Mouse (Mus musculus) heart, embryonic 14.5 days (tissue): ENCODE measurements at regions not wholly inside any gene's neighbourhood (a gene's known extent, or its start where the extent isn't known, plus 50 kb on each side); places are given as distances from the start of the nearest gene placed in this dataset.

Source experiments
- ATAC-seq: fragments of 200-750 bp; cut with Nextera tagmentation; 2 replicates; pipeline ENCODE4 v1.8.0; 2017; ENCODE audit warnings: low read depth, moderate TSS enrichment; ENCODE audit not compliant: insufficient number of reproducible peaks, insufficient read depth, low FRiP score
- H3K27ac ChIP-seq, 2 experiments: fragments of 200-500 bp in 1 of 2; fragments of 300-500 bp in 1 of 2; sonication (generic) in 1 of 2; replicated peaks in 1 of 2; 2 replicates each; pipeline ENCODE4 v1.5.1; 2012 to 2014; ENCODE audit warnings: low read depth in 2 of 2, low read length in 2 of 2, control low read depth in 1 of 2, mild to moderate bottlenecking in 1 of 2, mixed read lengths in 1 of 2; ENCODE audit not compliant: control insufficient read depth in 1 of 2, insufficient read depth in 1 of 2
- H3K27me3 ChIP-seq: fragments of 300-500 bp; sonication (generic); 2 replicates; pipeline ENCODE4 v1.6.1; 2014; ENCODE audit warnings: mild to moderate bottlenecking, low read length, control low read depth; ENCODE audit not compliant: control insufficient read depth, insufficient read depth
- H3K36me3 ChIP-seq: fragments of 300-500 bp; sonication (generic); 2 replicates; pipeline ENCODE4 v1.6.1; 2014; ENCODE audit warnings: mild to moderate bottlenecking, control low read depth, low read length, mixed read lengths; ENCODE audit not compliant: control insufficient read depth, insufficient read depth
- H3K4me1 ChIP-seq, 2 experiments: fragments of 200-500 bp in 1 of 2; fragments of 300-500 bp in 1 of 2; sonication (generic) in 1 of 2; 2 replicates each; pipeline ENCODE4 v1.6.1; 2012 to 2014; ENCODE audit warnings: low read length in 2 of 2, control low read depth in 1 of 2, mixed read lengths in 1 of 2; ENCODE audit not compliant: control insufficient read depth in 2 of 2, insufficient read depth in 2 of 2
- H3K4me2 ChIP-seq: fragments of 300-500 bp; sonication (generic); 2 replicates; pipeline ENCODE4 v1.6.1; 2014; ENCODE audit warnings: mild to moderate bottlenecking, low read length
- H3K4me3 ChIP-seq, 2 experiments: fragments of 200-500 bp in 1 of 2; fragments of 300-500 bp in 1 of 2; sonication (generic) in 1 of 2; 2 replicates each; pipeline ENCODE4 v1.5.1; 2012 to 2014; ENCODE audit warnings: low read length in 2 of 2, mild to moderate bottlenecking in 2 of 2, control low read depth in 1 of 2, low read depth in 1 of 2, moderate library complexity in 1 of 2; ENCODE audit not compliant: control insufficient read depth in 1 of 2, insufficient read depth in 1 of 2
- H3K9ac ChIP-seq: fragments of 300-500 bp; sonication (generic); 2 replicates; pipeline ENCODE4 v1.6.1; 2014; ENCODE audit warnings: mild to moderate bottlenecking, low read length
- H3K9me3 ChIP-seq: fragments of 300-500 bp; sonication (generic); 2 replicates; pipeline ENCODE4 v1.6.1; 2016; ENCODE audit warnings: low read length, control low read depth; ENCODE audit not compliant: control insufficient read depth
- WGBS: fragments of 180-500 bp; shearing (Covaris S2); extraction: QIAGEN DNeasy Blood & Tissue Kit; methylation state at CpG from one replicate; pipeline ENCODE4 v1.1.7; 2014; 5-methylcytosine and 5-hydroxymethylcytosine counted together

DNA sequence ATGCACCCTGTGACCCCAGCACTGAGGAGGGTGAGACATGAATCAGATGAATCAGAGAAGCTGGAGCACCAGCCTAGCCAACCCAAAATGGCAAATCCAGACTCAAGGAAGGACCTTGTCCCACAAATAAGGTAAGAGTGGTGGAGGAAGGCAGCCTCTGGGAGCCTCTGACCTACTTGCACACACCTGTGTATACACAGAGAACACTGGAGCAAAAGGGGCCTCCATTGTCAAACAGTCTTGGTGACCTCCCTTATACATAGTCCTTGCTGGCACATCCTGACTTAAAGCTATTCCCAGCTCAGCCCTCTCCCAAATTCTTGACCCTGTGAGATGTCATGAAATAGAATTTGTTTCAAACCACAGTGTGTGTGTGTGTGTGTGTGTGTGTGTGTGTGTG lies 57.1 kb downstream of the Inhbb start:
- ATAC-seq: no peak
- Histone ChIP-seq H3K27ac (no peak overlapping the region), H3K4me3 (no peak overlapping the region), H3K36me3 (no peaks in the 10 kb centered on the region), H3K9me3 (peaks cover 5% of the 10 kb centered on the region; the same call in 1 of the 2 replicates), H3K27me3 (no peaks in the 10 kb centered on the region), H3K4me2 (no peak overlapping the region), H3K4me1 (no peaks in the 10 kb centered on the region), H3K9ac (no peak overlapping the region)

DNA sequence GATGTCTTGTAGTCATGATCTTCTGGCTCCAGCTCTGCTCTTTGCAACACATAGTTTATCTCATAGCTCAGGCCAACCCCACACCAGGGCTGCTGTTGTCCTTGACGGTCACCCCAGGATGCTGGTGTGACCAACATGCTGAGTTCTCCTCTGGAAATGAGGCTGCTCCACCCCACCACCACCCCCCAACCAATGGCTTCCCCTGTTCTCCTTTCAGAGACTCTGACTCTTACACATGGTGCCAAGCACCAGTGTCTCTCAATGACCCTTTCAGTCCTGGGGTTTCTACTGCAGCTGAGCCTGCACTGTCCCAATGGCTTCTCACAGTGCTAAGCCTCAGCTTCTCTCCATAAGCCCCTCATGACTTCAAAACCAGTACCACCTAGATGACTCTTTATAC lies 64.0 kb downstream of the Inhbb start:
- Histone ChIP-seq H3K9ac (no peak overlapping the region), H3K4me2 (no peak overlapping the region), H3K27me3 (no peaks in the 10 kb centered on the region), H3K27ac (no peak overlapping the region), H3K9me3 (peaks cover 5% of the 10 kb centered on the region; the same call in 1 of the 2 replicates), H3K36me3 (no peaks in the 10 kb centered on the region), H3K4me1 (no peaks in the 10 kb centered on the region), H3K4me3 (no peak overlapping the region)
- WGBS: 68% methylated on average over 1 of the region's 1 CpGs
- ATAC-seq: no peak

DNA sequence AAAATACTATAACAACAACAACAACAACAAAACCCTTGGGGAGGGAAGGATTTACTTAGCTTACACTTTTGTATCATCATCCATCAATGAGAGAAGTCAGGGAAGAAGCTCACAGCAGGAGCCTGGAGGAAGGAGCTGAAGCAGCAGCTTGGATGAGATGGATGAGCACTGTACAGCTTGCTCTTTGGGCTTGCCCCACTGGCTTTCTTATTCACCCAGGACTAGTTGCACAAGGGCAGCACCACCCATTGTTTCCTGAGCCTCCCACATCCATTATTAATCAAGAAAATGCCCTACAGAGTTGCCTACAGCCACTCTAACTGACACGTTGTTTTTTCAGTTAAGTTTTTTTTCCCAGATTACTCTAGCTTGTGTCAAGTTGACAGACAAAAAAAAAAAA lies 65.1 kb downstream of the Inhbb start:
- Histone ChIP-seq H3K36me3 (no peaks in the 10 kb centered on the region), H3K27me3 (no peaks in the 10 kb centered on the region), H3K4me1 (no peaks in the 10 kb centered on the region), H3K9ac (no peak overlapping the region), H3K4me2 (no peak overlapping the region), H3K4me3 (no peak overlapping the region), H3K27ac (no peak overlapping the region), H3K9me3 (no peaks in the 10 kb centered on the region)
- ATAC-seq: no peak
- WGBS: 50% methylated on average over 1 of the region's 1 CpGs

DNA sequence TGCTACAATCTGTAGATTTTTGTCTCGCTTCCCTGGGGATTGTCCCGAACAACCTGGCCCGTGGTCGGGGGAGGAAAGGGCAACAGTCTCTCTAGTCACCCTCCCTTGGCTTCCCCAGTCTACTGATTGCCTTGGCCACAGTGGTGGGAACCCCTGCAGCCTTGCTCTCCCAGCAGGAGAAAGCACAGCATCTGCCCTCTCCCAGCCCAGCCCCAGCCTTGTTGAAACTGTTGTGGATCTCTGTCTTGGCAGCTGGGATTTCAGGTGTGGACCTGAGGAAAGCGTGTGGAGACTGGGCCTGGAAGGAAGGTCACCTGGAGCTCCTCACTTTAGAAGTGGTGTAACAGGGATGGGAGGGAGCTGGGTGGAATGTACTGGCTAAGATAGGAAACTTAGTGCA lies 66.6 kb downstream of the Inhbb start:
- H3K9ac ChIP-seq: no peak overlapping the region
- H3K4me1 ChIP-seq: no peaks in the 10 kb centered on the region
- no peak overlapping the region for H3K27ac ChIP-seq
- no peak overlapping the region for H3K4me3 ChIP-seq
- H3K9me3 ChIP-seq: no peaks in the 10 kb centered on the region
- no peak for ATAC-seq
- H3K27me3 ChIP-seq: no peaks in the 10 kb centered on the region
- no peak overlapping the region for H3K4me2 ChIP-seq
- 70% methylated on average over 5 of the region's 5 CpGs for WGBS
- H3K36me3 ChIP-seq: no peaks in the 10 kb centered on the region

DNA sequence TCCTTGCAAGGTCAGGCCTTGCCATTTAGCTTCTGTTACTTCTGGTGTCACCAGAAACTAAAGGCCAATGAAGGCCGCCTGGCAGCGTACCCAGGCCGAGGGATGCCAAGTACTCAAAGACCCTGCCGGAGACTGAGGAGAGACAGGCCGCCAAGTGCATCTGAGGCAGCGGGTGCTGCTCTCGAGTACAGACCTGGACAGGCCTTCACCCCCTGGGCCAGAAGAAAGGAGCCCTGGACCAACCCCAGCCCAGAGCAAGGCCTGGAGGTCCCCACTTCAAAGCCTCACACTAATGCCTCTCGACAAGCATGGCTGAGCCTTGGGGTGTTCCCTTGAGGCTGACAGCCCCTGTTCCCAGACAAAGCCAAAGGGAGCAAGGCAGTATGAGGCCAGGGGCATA lies 70.5 kb downstream of the Inhbb start:
- no peak for ATAC-seq
- H3K4me2 ChIP-seq: no peak overlapping the region
- no peak overlapping the region for H3K9ac ChIP-seq
- H3K36me3 ChIP-seq: no peaks in the 10 kb centered on the region
- peaks cover 4 to 5% of the 10 kb centered on the region in 2 experiments; a peak in 3 of 4 replicates for H3K4me1 ChIP-seq
- H3K9me3 ChIP-seq: no peaks in the 10 kb centered on the region
- no peaks in the 10 kb centered on the region for H3K27me3 ChIP-seq
- no peak overlapping the region for H3K4me3 ChIP-seq
- no peak overlapping the region for H3K27ac ChIP-seq
- 88% methylated on average over 8 of the region's 8 CpGs for WGBS

DNA sequence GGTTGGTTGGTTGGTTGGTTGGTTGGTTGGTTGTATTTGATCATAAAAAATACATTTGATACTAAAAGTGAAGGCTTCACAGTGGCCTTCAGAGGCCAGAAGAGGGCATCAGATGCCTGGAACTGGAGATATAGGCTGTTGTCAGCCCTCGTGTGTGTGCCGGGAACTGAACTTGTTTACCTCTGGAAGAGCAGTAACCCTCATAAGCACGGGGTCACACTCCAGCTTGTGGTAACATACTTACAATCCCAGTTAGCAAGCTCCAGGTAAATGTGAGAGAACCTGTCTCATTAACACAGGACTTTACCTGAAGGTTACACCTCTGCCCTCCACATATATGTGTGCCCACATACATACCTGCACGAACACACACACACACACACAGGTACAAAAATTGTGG lies 71.2 kb downstream of the Inhbb start:
- ATAC-seq: no peak
- H3K36me3 ChIP-seq: no peaks in the 10 kb centered on the region
- WGBS: 94% methylated on average over 4 of the region's 4 CpGs
- H3K4me3 ChIP-seq: no peak overlapping the region
- H3K27ac ChIP-seq: no peak overlapping the region
- H3K4me1 ChIP-seq: peaks cover 4 to 5% of the 10 kb centered on the region in 2 experiments; a peak in 3 of 4 replicates
- H3K9ac ChIP-seq: no peak overlapping the region
- H3K4me2 ChIP-seq: no peak overlapping the region
- H3K9me3 ChIP-seq: no peaks in the 10 kb centered on the region
- no peaks in the 10 kb centered on the region for H3K27me3 ChIP-seq

DNA sequence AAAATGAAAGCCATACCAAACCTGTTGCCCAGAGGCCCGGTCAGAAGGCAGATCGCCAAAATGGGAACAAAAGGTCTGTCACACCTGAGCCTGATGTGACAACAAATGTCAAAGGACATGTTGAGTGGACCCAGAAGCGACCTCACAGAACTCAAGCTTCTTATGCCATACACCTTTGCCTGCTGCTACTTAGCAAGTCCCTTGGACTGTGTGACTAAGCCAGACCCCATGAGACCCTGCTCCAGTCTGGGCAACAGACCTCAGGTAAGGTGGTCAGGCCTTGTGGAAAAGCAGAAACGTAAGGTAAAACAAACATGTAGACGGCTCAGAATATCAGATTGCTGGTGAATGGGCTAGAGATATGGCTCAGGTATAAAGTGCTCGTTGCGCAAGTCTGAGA lies 71.8 kb downstream of the Inhbb start:
- no peaks in the 10 kb centered on the region for H3K9me3 ChIP-seq
- H3K4me1 ChIP-seq: peaks cover 4 to 5% of the 10 kb centered on the region in 2 experiments; a peak in 3 of 4 replicates
- no peak overlapping the region for H3K4me2 ChIP-seq
- no peak overlapping the region for H3K27ac ChIP-seq
- 88% methylated on average over 7 of the region's 7 CpGs for WGBS
- no peak overlapping the region for H3K9ac ChIP-seq
- H3K27me3 ChIP-seq: no peaks in the 10 kb centered on the region
- no peak overlapping the region for H3K4me3 ChIP-seq
- H3K36me3 ChIP-seq: no peaks in the 10 kb centered on the region
- no peak for ATAC-seq

DNA sequence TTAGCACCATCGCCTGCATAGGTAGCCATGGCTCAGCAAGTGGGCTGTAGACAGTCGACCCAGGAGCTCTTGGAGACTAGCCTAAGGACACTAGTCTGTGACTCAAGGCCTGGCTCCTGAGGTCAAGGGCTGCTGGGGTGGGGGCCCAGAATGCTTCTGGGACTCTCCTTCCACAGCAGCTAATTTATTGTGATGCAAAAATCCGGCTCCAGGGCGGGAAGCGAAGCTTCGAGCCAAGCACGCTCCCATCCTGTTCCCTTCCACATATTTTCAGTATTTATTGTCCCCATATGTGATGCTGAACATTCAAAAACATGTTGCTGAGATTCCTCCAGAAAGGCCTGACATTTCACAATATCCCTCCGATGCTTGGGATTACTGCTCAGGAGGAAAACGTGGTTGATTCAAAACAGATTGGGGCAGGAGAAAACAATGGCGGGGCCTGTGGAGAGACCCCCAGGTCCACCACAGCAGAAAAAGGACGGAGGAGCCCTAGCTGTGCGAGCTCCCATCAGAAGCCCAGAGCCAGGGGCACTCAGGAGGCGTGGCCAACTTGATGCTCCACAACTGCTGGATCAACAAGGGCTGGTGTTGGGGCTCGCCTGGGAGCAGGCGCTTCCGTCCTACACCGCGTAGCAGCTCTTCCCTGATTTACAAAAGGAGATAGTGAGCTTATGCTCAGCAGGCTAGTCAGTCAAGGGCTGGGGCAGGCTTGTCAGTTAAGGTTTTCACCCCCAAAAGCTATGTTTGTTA lies 73.4 kb downstream of the Inhbb start:
- ATAC-seq: no peak
- Histone ChIP-seq H3K4me1 (peaks cover 4 to 5% of the 10 kb centered on the region in 2 experiments; a peak in 3 of 4 replicates), H3K27me3 (no peaks in the 10 kb centered on the region), H3K4me3 (no peak overlapping the region), H3K36me3 (no peaks in the 10 kb centered on the region), H3K27ac (no peak overlapping the region), H3K9me3 (no peaks in the 10 kb centered on the region), H3K9ac (no peak overlapping the region), H3K4me2 (no peak overlapping the region)
- WGBS: 24% methylated on average over 18 of the region's 18 CpGs
